Mouse (Mus musculus) heart, embryonic 11.5 days (tissue): ENCODE measurements around the gene 1190002N15Rik. TPM values are rescaled to one million over a fixed set of nuclear protein-coding genes. Genes with fewer than 3 reads are reported as not detected.
A peak's percentile ranks its signal among the peaks of the same experiment; 100 is the strongest.

Source experiments
- ATAC-seq: fragments of 200-750 bp; cut with Nextera tagmentation; replicated peaks from 2 replicates; pipeline ENCODE4 v1.8.0; 2017; ENCODE audit warnings: moderate library complexity; ENCODE audit not compliant: insufficient number of reproducible peaks, low FRiP score, low TSS enrichment
- H3K27ac ChIP-seq: fragments of 300-500 bp; sonication (generic); 2 replicates; pipeline ENCODE4 v1.5.1; 2014; ENCODE audit warnings: mild to moderate bottlenecking, low read depth, low read length
- H3K27me3 ChIP-seq: fragments of 300-500 bp; sonication (generic); 2 replicates; pipeline ENCODE4 v1.6.1; 2014; ENCODE audit warnings: mild to moderate bottlenecking, low read length, mixed read lengths; ENCODE audit not compliant: control insufficient read depth, insufficient read depth
- H3K36me3 ChIP-seq: fragments of 300-500 bp; sonication (generic); 2 replicates; pipeline ENCODE4 v1.6.1; 2014; ENCODE audit warnings: mild to moderate bottlenecking, low read length, moderate library complexity, mixed read lengths; ENCODE audit not compliant: control insufficient read depth, insufficient read depth
- H3K4me1 ChIP-seq: fragments of 300-500 bp; sonication (generic); 2 replicates; pipeline ENCODE4 v1.6.1; 2014; ENCODE audit warnings: low read length; ENCODE audit not compliant: control insufficient read depth, insufficient read depth
- H3K4me2 ChIP-seq: fragments of 300-500 bp; sonication (generic); 2 replicates; pipeline ENCODE4 v1.6.1; 2014; ENCODE audit warnings: mild to moderate bottlenecking, moderate library complexity
- H3K4me3 ChIP-seq: fragments of 300-500 bp; sonication (generic); 2 replicates; pipeline ENCODE4 v1.5.1; 2014; ENCODE audit warnings: low read depth, low read length
- H3K9ac ChIP-seq: fragments of 300-500 bp; sonication (generic); 2 replicates; pipeline ENCODE4 v1.6.1; 2014; ENCODE audit warnings: mild to moderate bottlenecking, low read depth, low read length, moderate library complexity
- H3K9me3 ChIP-seq: fragments of 300-500 bp; sonication (generic); replicated peaks from 2 replicates; pipeline ENCODE4 v1.6.1; 2016; ENCODE audit warnings: low read length; ENCODE audit not compliant: control insufficient read depth
- WGBS: fragments of 180-500 bp; shearing (Covaris S2); extraction: QIAGEN DNeasy Blood & Tissue Kit; methylation state at CpG from one replicate; pipeline ENCODE4 v1.1.7; 2014; ENCODE audit not compliant: insufficient replicate concordance; 5-methylcytosine and 5-hydroxymethylcytosine counted together
- polyA plus RNA-seq: library from polyadenylated mRNA; unstranded; fragments of >200 nt; fragmentation: Nextera tagmentation; extraction: Ambion mirVana; gene quantifications from 2 replicates; pipeline ENCODE4 v1.2.1, GENCODE M21; 2014

The 1190002N15Rik gene
- polyA plus RNA-seq, 1 experiment from 2014 or later = 54.3 TPM

- H3K27ac ChIP-seq = no peak overlapping the region
- no peak overlapping the region for H3K9ac ChIP-seq
- peaks cover 2% of the 10 kb centered on the region; the same call in 1 of the 2 replicates for H3K4me1 ChIP-seq
- no peaks in the 10 kb centered on the region for H3K9me3 ChIP-seq
- H3K27me3 ChIP-seq = no peaks in the 10 kb centered on the region
- H3K36me3 ChIP-seq = no peaks in the 10 kb centered on the region
- peak overlapping the region; percentile 87 for H3K4me2 ChIP-seq
- no peak for ATAC-seq
- H3K4me3 ChIP-seq = peak overlapping the region; percentile 83
Observed at GRCm38 (mm10) chr9:94534795-94535194, 3.1 kb downstream of the 1190002N15Rik start.

GRCm38 (mm10) chr9:94534226-94534625 lies 3.7 kb downstream of the 1190002N15Rik start:
- H3K27ac ChIP-seq = no peak overlapping the region
- H3K4me2 ChIP-seq = peak overlapping the region; percentile 57
- ATAC-seq = no peak
- no peaks in the 10 kb centered on the region for H3K9me3 ChIP-seq
- H3K4me1 ChIP-seq = peaks cover 8% of the 10 kb centered on the region
- H3K4me3 ChIP-seq = peak overlapping the region; percentile 8
- H3K27me3 ChIP-seq = no peaks in the 10 kb centered on the region
- 0 out of 2 replicates have a peak overlapping the region, but pooled peaks have one; percentile 29 for H3K9ac ChIP-seq
- no peaks in the 10 kb centered on the region for H3K36me3 ChIP-seq
- WGBS = 43% methylated on average over 2 of the region's 2 CpGs

- ATAC-seq = no peak
- Histone ChIP-seq H3K4me2 (peak overlapping the region; percentile 57), H3K9me3 (no peaks in the 10 kb centered on the region), H3K9ac (no peak overlapping the region), H3K27ac (peak overlapping the region; percentile 46; the same call in 1 of the 2 replicates), H3K36me3 (no peaks in the 10 kb centered on the region), H3K4me3 (peak overlapping the region; percentile 8; the same call in 1 of the 2 replicates), H3K4me1 (peaks cover 8% of the 10 kb centered on the region), H3K27me3 (no peaks in the 10 kb centered on the region)
- WGBS = 18% methylated on average over 4 of the region's 4 CpGs
Observed at GRCm38 (mm10) chr9:94533641-94534040, 4.2 kb downstream of the 1190002N15Rik start.

GRCm38 (mm10) chr9:94529987-94530386 lies 7.9 kb downstream of the 1190002N15Rik start:
- Histone ChIP-seq H3K4me1 (peaks cover 12% of the 10 kb centered on the region), H3K36me3 (no peaks in the 10 kb centered on the region), H3K27me3 (no peaks in the 10 kb centered on the region), H3K4me2 (no peak overlapping the region), H3K27ac (no peak overlapping the region), H3K9ac (no peak overlapping the region), H3K9me3 (no peaks in the 10 kb centered on the region), H3K4me3 (no peak overlapping the region)
- ATAC-seq = no peak

GRCm38 (mm10) chr9:94529146-94529746 lies 8.6 kb downstream of the 1190002N15Rik start:
- no peaks in the 10 kb centered on the region for H3K36me3 ChIP-seq
- no peak overlapping the region for H3K9ac ChIP-seq
- peaks cover 12% of the 10 kb centered on the region for H3K4me1 ChIP-seq
- no peak overlapping the region for H3K27ac ChIP-seq
- no peaks in the 10 kb centered on the region for H3K27me3 ChIP-seq
- H3K4me2 ChIP-seq = no peak overlapping the region
- WGBS = 66% methylated on average over 1 of the region's 1 CpGs
- no peak for ATAC-seq
- H3K4me3 ChIP-seq = no peak overlapping the region
- no peaks in the 10 kb centered on the region for H3K9me3 ChIP-seq

- Histone ChIP-seq H3K4me2 (no peak overlapping the region), H3K36me3 (no peaks in the 10 kb centered on the region), H3K4me1 (peaks cover 10% of the 10 kb centered on the region), H3K27me3 (no peaks in the 10 kb centered on the region), H3K27ac (no peak overlapping the region), H3K9me3 (no peaks in the 10 kb centered on the region), H3K9ac (no peak overlapping the region), H3K4me3 (no peak overlapping the region)
- 77% methylated on average over 7 of the region's 7 CpGs for WGBS
- ATAC-seq = no peak
Observed at GRCm38 (mm10) chr9:94526473-94526872, 11.4 kb downstream of the 1190002N15Rik start.

GRCm38 (mm10) chr9:94512246-94512645 lies 25.6 kb downstream of the 1190002N15Rik start:
- H3K4me2 ChIP-seq = no peak overlapping the region
- no peak for ATAC-seq
- H3K4me1 ChIP-seq = no peaks in the 10 kb centered on the region

GRCm38 (mm10) chr9:94511139-94511538 lies 26.7 kb downstream of the 1190002N15Rik start:
- no peaks in the 10 kb centered on the region for H3K4me1 ChIP-seq
- no peaks in the 10 kb centered on the region for H3K27me3 ChIP-seq
- ATAC-seq = no peak
- no peak overlapping the region for H3K4me2 ChIP-seq
- H3K4me3 ChIP-seq = no peak overlapping the region
- H3K36me3 ChIP-seq = no peaks in the 10 kb centered on the region
- no peak overlapping the region for H3K9ac ChIP-seq
- no peaks in the 10 kb centered on the region for H3K9me3 ChIP-seq
- no peak overlapping the region for H3K27ac ChIP-seq

More at GRCm38 (mm10) chr9:94512246-94512645, 25.6 kb downstream of the 1190002N15Rik start:
- Histone ChIP-seq H3K27ac (no peak overlapping the region), H3K36me3 (no peaks in the 10 kb centered on the region; the same call in 1 of the 2 replicates), H3K9ac (no peak overlapping the region), H3K4me3 (no peak overlapping the region), H3K9me3 (no peaks in the 10 kb centered on the region), H3K27me3 (no peaks in the 10 kb centered on the region)
- WGBS = 85% methylated on average over 8 of the region's 8 CpGs

- ATAC-seq = no peak
- WGBS = 64% methylated on average over 1 of the region's 1 CpGs
- H3K27ac ChIP-seq = no peak overlapping the region
Observed at GRCm38 (mm10) chr9:94506980-94507379, 30.9 kb downstream of the 1190002N15Rik start.

More at GRCm38 (mm10) chr9:94506980-94507379, 30.9 kb downstream of the 1190002N15Rik start:
- H3K27me3 ChIP-seq = no peaks in the 10 kb centered on the region
- H3K9ac ChIP-seq = no peak overlapping the region
- no peak overlapping the region for H3K4me3 ChIP-seq
- no peaks in the 10 kb centered on the region for H3K9me3 ChIP-seq
- no peaks in the 10 kb centered on the region for H3K36me3 ChIP-seq
- H3K4me1 ChIP-seq = no peaks in the 10 kb centered on the region
- no peak overlapping the region for H3K4me2 ChIP-seq
